Mouse (Mus musculus): ENCODE data around the gene Snx20.

The Snx20 gene

DNA sequence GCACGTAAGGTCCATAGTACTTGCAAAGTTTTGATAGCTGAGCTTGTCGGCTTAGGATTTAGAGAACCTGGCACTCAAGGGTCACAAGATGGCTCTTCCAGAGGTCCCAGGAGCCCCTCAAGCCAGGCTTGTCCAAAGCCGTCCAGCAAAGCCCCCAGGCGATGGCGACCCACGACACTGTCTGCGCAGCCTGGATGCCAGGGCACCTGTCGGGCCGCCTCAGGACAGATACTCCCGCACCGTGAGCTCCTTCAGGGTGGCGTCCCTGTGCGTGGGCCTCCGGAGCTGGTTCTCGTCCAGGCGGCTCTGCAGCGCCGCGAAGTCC is 9.0 kb downstream of the Snx20 start:
- TF ChIP-seq GATA4 (IDR thresholded peaks at IDR 0.05; ENCODE audit: insufficient replicate concordance, low read length) = no peak

DNA sequence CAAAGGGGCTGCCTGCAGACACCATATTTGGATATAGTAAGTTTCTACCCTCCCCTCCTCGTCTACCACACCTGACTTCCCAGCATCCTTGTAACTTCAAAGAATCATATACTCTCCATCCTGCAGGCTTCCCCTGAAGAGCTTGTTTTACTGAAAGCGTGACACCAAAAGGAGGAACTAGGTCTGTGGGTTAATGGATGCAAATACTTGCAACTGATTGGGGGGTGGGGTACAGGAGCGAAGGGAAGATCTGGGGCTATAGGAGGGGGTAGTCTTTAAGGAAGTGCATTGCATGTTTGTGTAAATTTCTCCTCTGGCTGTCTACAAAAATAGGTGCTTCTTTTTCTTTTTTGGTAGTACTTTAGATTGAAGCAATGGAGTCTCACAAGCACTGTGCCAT is 9.5 kb downstream of the Snx20 start:
- no peak for TF ChIP-seq GATA4 (IDR thresholded peaks at IDR 0.05; ENCODE audit: insufficient replicate concordance, low read length)

DNA sequence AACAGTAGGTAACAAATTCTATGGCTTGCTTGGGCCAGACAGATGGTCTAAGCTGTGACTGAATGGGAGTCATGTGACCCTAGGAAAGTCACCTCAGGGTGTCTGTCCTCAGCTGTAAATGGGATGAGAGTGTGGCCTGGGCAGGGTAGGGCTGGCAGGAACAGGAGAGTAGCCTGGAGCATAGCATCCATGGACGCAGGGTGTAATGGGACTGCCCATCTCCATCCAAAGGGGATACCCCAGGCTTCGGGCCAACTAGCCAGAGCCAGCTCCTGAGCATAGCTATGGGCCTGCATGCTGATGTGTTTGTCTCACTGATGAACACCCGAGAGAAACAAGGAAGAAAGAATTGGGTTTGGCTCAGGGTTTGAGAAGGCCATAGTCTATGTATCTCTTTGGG is 11.7 kb downstream of the Snx20 start:
- no peak for TF ChIP-seq GATA4 (IDR thresholded peaks at IDR 0.05; ENCODE audit: insufficient replicate concordance, low read length)

DNA sequence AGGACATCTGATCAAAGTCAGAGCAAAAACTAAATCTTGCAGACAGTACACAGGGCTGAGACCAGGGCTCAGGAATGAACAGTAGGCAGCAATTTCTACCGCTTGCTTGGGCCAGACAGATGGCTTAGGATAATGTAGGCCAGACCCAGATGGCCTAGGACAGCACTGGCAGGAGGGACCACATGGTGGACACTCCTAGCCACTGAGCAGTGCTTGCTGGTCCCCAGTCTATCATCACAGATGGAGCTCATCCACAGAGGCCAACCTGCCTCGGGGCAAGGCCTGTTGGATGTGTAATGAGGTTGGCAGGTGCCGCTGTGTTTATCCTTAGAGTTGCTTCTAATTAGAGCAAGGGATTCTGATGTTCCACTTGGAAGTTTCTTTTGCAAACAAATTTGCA is 12.6 kb downstream of the Snx20 start:
- no peak for TF ChIP-seq GATA4 (IDR thresholded peaks at IDR 0.05; ENCODE audit: insufficient replicate concordance, low read length)

DNA sequence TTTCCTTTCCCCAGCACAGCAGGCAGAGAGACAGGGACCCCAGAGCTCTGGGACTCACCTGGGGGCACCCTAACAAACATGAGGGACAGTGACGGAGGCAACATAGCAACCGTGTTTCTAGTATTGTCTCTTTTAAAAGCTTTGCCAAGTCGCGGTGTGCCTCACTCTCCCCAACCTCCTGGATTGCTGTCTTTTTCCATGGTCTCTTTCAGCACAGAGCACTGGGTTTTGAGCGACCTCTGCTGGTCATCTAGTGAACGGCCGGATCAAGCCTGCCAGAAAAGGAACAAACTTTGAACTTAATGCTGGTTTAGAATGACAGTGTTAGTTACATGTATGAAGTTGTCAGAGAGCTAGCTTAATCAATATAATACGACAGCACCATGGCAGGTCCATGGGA is 14.5 kb downstream of the Snx20 start:
- TF ChIP-seq GATA4 (IDR thresholded peaks at IDR 0.05; ENCODE audit: insufficient replicate concordance, low read length) = no peak

DNA sequence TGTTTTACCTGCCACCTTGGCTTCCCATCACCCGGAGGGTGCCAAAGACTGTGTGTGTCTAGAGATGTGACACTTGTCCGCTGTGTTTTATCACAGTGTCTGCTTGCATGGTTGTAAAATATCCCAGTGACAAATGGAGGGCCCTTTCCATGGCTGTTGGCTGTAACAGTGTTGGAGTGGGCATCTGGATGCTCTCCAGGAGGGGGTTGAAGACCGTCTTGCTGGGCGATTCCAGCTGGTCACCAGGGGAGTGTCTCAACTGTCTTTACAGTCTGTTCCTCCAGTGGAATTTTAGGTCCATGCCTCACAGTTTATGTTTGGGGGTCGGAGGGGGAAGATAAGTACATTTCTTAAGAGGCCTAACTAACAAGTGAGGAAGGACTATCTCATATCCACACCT is 15.0 kb downstream of the Snx20 start:
- TF ChIP-seq GATA4 (IDR thresholded peaks at IDR 0.05; ENCODE audit: insufficient replicate concordance, low read length) = no peak

DNA sequence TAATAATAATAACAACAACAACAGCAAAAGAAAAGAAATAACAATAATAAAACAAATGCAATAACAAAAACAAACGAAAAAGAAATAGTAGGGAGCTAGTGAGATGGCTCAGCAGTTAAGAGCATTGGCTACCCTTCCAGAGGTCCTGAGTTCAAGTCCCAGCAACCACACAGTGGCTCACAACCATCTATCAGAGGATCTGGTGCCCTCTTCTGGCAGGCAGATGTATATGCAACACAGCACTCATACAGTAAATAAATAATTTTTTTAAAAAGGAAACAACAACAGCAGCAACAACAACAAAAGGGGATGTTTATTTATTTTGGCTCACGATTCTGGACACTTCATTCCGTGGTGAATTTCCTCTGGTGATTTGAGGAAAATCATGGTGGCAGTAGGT is 16.4 kb downstream of the Snx20 start:
- no peak for TF ChIP-seq GATA4 (IDR thresholded peaks at IDR 0.05; ENCODE audit: insufficient replicate concordance, low read length)

DNA sequence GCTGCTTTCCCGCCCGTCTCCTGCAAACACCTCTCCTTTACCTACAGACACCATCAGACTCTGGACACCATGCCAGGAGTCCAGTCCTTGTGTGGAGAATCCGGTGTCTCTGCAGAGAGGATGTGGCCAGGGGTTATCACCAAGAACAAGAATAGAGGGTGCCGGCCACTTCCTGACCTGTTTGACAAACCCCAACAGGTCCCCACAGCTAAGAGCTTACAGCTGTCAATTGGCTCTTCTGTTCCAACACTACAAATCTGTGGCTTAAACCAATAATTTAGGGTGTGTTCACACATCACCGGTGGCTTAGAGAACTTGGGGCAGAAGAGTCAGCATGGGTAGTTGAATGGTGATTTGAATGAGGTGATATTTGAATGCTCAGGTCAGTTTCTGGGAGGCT is 17.3 kb downstream of the Snx20 start:
- no peak for TF ChIP-seq GATA4 (IDR thresholded peaks at IDR 0.05; ENCODE audit: insufficient replicate concordance, low read length)

DNA sequence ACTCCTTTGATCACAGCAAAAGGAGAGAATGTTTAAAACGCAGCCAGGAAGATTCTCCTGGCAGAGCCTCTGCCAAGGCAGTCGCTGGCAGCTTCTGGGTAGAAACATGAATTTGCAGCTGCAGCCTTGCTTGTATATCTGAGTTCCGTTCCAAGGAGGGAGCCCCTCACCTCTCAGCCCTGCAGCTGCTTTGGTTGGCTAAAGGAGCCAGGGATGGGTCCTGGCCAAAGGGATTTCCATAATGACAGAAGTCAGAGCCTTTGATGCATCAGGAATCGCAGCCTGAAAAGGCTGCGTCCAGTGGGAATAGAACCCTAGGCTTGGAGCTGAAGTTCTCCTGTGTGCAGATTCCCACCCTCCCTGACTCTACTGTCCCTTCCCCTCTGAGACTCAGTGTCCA is 20.9 kb downstream of the Snx20 start:
- no peak for TF ChIP-seq GATA4 (IDR thresholded peaks at IDR 0.05; ENCODE audit: insufficient replicate concordance, low read length)

DNA sequence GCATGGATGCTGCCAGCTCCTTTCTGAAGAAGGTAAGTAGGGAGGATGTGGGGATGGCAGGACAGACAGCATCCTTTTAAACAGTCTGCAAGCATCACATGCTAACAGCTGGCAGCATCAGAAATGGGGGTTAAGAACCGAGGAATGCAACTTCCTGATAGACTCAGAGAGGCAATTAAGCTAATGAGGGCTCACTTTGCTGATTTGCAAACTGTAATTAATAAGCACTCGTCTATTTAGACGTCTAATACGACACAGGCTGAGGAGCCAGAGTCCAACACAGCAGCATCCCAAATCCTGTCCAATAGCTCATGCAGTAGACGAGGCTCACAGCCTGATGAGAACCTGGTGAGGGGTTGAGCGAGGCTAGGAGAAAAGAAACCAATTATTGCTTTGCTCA is 25.7 kb downstream of the Snx20 start:
- no peak for TF ChIP-seq GATA4 (IDR thresholded peaks at IDR 0.05; ENCODE audit: insufficient replicate concordance, low read length)

DNA sequence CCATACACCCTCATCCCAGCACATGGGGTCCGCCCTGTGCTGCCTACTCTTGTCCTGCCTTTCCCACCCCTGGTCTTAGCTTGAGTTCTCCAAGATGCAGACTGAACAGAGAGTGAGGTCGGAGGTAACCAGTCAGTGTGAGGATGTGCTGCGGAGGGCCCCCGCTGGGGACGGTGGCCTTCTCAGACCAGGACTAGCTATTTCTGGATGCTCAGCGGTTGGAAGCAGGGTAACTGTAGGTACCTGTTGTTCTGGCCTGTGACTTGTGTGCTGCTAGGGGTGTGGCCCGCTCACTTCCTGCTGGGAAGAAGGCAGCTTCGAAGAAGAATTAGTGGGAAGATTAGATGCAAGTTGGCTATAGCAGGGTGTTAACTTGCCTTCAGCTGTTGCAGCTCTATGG is 26.9 kb downstream of the Snx20 start:
- no peak for TF ChIP-seq GATA4 (IDR thresholded peaks at IDR 0.05; ENCODE audit: insufficient replicate concordance, low read length)

DNA sequence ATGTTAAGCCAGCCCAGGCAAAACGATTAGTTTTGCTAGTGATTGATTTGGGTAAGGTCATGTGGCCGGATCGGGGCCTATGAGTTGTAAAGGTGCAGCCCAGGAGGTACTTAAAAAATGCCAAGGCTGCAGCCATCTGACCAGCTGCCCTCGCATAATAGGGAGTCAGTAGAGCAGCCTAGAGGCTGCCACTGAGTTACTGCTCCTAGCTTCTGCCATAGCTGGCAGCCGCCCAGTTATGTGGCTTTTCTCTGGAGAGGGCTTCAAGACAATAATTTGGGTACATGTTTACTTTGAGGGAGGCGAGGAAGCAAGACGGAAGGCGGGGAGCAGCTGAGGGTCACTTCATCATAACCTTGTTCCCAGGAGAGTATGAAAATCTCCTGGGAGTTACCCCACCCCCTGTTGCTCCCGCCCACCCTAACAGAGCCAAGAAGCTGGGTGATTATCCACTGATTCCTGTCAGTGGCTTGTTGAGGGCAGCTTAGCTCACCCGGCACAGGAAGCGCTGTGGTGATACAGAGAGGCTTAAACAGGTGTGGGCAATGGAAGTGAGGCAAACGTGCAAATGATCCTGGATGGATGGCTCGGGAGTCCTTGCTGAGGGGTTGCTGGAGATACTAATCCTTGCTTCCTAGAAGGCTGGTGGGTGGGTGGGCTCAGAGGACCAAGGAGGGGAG is 30.4 kb downstream of the Snx20 start:
- no peak for TF ChIP-seq GATA4 (IDR thresholded peaks at IDR 0.05; ENCODE audit: insufficient replicate concordance, low read length)

DNA sequence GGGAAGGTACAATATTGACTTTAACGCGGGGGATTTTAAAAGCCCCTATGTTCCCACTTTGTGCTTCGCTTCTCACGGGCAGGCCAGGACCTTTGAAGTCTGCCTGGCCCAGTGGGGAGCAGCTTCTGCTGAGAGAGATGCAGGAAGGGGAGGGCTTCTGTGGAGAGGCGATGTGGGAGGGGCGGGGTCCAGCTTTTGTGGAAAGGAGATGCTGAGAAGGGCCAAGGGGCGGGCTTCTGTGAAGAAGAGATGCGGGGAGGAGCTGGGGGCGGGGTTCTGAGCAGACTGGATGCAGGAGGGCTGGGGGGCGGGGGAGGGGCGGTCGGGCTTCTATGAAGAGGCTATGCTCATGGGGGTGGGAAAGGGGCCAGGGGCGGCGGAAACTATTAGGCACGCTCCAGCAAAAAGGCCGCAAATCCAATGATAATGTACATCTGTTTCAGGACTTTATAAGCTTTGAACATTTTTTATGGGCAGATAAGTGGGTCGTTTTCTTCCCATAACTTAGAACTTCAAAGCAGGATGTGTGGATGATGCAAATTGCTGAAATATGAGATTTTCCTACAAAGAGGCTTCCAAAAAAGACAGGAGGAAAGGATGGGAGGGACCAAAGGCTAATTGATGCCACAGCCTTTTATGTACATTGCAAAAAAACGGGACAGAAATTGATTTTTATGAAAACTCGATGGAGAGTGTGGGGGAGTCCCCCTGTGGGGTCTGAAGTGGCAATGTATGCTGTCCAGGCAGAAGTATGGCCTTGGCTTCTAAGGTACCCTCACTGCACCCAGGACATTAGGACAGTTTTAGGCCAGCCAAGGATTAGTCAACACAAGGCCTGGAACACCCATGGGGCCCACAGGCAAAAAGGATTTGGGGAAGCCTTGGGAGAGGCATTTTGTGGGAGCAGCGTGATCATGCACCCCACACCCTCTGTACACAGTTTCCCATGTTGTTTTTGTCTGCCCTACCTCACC is 31.6 kb downstream of the Snx20 start:
- no peak for TF ChIP-seq GATA4 (IDR thresholded peaks at IDR 0.05; ENCODE audit: insufficient replicate concordance, low read length)

DNA sequence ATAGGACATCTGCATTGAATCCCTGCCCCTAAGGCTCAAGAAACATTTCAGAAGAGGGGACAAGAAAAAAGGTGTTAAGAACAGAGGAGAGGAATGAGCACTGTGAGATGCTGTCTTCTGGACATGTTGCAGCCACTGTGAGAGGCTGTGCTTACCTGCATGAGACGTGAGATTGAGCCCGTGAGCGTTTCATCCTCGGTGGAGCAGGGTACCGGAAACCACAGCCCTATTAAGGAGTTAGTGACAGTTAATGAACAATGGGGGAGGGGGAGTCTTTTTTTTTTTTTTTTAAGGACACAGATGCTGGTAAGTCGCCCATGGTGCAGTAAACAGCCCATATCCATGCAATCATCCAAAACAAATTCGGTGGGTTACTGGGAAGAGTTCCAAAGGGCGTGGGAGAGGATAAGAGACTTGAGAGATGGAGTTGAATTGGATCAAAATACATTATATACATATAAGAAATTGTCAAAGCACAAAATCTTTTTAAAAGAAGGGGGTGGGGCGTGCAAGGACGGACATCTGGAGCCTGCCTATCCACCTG is 32.4 kb downstream of the Snx20 start:
- TF ChIP-seq GATA4 (IDR thresholded peaks at IDR 0.05; ENCODE audit: insufficient replicate concordance, low read length) = no peak

DNA sequence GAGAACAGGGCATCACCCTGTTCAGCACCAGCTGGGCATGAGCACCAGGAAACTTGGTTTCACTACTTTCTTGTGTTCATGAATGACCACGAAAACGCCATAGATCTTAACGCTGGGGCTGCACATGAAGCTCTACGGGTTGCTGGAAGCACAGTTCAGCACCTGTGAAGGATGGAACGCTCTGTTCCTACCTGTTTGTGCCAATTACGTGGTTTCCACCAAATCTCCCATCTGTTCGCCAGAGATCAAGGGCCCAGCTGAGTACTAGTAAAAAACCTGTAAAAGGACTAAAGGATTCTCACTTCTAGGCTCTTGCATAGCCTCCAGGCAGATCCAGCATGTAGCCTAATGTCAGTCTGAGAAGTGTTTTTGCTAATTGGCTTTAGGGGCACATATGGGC is 36.4 kb downstream of the Snx20 start:
- TF ChIP-seq GATA4 (IDR thresholded peaks at IDR 0.05; ENCODE audit: insufficient replicate concordance, low read length) = no peak

DNA sequence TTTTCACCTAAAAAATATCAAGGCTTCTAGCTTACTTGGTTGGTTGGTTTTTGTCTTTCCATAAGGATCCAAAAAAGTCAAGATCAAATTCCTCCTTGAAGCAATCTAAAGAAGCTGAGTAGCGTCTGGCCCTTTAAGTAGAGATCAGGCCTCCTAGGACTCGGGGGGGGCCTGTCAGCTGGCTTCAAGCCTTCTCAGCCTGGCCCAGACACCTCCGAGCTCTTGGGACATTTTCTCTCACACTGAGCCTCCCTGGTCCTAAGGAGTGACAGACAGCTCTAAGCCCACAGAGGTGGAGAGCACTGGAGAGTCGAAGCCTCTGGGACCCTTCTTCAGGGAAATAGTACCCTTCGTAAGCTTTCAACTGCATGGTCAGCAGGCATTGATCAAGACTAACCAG is 37.4 kb downstream of the Snx20 start:
- no peak for TF ChIP-seq GATA4 (IDR thresholded peaks at IDR 0.05; ENCODE audit: insufficient replicate concordance, low read length)

All from liver, adult (tissue).